Mouse (Mus musculus): ENCODE measurements around the gene Rec114. TPM values are rescaled to one million over a fixed set of nuclear protein-coding genes. Genes with fewer than 3 reads are reported as not detected.

Gene Rec114
- polyA plus RNA-seq, 1 experiment from 2014 or later: 1.6 TPM

DNA sequence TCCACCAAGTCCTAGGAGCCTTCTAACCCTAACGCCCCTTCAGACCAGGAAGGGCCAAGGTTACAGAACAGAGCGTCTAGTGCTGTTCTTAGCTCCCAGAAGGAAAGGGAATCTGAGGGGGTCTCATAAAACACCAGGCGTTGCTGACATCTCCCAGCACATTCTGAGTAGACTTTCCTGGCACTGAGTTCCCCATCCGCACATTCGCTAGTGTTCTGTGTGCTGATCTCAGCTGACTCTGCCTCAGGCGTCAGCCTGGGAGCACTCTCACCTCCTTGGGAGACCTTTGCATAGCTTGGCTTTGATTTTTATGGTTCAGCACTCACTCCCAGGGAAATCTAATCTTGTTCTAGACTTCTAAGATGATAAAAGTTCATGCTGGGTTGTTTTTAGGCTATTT, 68.4 kb downstream of the Rec114 start:
- Histone ChIP-seq H3K27ac (no peak overlapping the region), H3K4me2 (no peak overlapping the region), H3K36me3 (ENCODE audit: poor library complexity, severe bottlenecking) (no peaks in the 10 kb centered on the region), H3K4me3 (no peak overlapping the region), H3K9ac (no peak overlapping the region), H3K27me3 (no peaks in the 10 kb centered on the region), H3K4me1 (no peaks in the 10 kb centered on the region), H3K9me3 (replicated peaks) (no peaks in the 10 kb centered on the region)
- 70% methylated on average over 6 of the region's 6 CpGs for WGBS
- ATAC-seq: no peak

DNA sequence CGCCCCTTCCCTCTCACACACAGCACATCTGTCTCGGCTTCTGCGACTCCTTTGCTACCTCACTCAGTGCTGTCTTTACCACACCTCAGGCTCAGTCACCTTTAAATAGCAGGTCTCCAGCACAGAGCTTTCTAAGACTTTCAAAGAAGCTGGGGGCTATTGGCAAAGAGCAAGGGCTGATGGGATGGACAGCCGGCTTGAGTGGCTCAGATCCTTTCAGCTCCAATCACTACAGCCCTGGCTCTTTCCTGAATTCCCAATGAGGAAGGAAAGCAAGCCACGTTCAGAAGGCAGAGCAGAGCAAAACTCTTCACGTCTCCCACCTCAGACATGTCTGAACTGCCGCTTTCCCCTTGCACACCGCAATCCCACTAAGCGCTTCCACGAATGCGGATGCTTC, 69.0 kb downstream of the Rec114 start:
- Histone ChIP-seq H3K4me3 (no peak overlapping the region), H3K9me3 (replicated peaks) (no peaks in the 10 kb centered on the region), H3K36me3 (ENCODE audit: poor library complexity, severe bottlenecking) (no peaks in the 10 kb centered on the region), H3K4me1 (no peaks in the 10 kb centered on the region), H3K27ac (no peak overlapping the region), H3K4me2 (no peak overlapping the region), H3K27me3 (no peaks in the 10 kb centered on the region), H3K9ac (no peak overlapping the region)
- WGBS: 70% methylated on average over 11 of the region's 11 CpGs
- no peak for ATAC-seq

DNA sequence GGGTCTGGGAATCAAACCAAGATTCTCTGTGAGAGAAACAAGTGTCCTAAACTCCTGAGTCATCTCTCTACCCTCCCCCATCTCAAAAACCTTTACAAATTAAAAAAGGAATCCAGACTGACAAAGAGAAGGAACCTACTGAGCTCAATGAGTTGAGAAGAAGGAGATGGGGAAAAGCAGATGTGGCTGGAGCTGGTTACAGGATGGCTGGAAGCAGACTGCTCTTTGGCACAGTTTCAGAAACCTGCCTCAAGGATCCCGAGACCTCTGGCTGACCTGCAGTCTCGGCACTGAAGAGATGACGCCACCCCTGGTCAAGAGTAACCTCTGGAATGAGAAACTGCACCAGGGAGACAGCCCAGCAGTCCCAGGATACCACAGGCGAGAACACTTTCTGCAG, 71.3 kb downstream of the Rec114 start:
- Histone ChIP-seq H3K27ac (no peak overlapping the region), H3K9ac (no peak overlapping the region), H3K4me2 (no peak overlapping the region), H3K27me3 (no peaks in the 10 kb centered on the region), H3K4me1 (peaks cover 4% of the 10 kb centered on the region; the same call in 1 of the 2 replicates), H3K9me3 (replicated peaks) (no peaks in the 10 kb centered on the region), H3K4me3 (no peak overlapping the region), H3K36me3 (ENCODE audit: poor library complexity, severe bottlenecking) (no peaks in the 10 kb centered on the region)
- no peak for ATAC-seq
- WGBS: 64% methylated on average over 4 of the region's 4 CpGs

- Histone ChIP-seq H3K9ac (no peak overlapping the region), H3K36me3 (ENCODE audit: poor library complexity, severe bottlenecking) (no peaks in the 10 kb centered on the region), H3K27ac (no peak overlapping the region), H3K4me1 (peaks cover 4% of the 10 kb centered on the region; the same call in 1 of the 2 replicates), H3K4me2 (no peak overlapping the region), H3K9me3 (replicated peaks) (no peaks in the 10 kb centered on the region), H3K4me3 (no peak overlapping the region), H3K27me3 (no peaks in the 10 kb centered on the region)
- WGBS: 98% methylated on average over 6 of the region's 6 CpGs
- ATAC-seq: no peak
These were observed 73.9 kb downstream of the Rec114 start for GRCm38 (mm10) chr9:58669819-58670218.

- no peaks in the 10 kb centered on the region for H3K9me3 ChIP-seq (replicated peaks)
- no peak overlapping the region for H3K27ac ChIP-seq
- no peaks in the 10 kb centered on the region for H3K36me3 ChIP-seq (ENCODE audit: poor library complexity, severe bottlenecking)
- no peak overlapping the region for H3K4me2 ChIP-seq
- 60% methylated on average over 3 of the region's 3 CpGs for WGBS
- no peak overlapping the region for H3K9ac ChIP-seq
- H3K4me1 ChIP-seq: peaks cover 4% of the 10 kb centered on the region; the same call in 1 of the 2 replicates
- no peak overlapping the region for H3K4me3 ChIP-seq
- H3K27me3 ChIP-seq: no peaks in the 10 kb centered on the region
- no peak for ATAC-seq
These were observed 74.7 kb downstream of the Rec114 start for GRCm38 (mm10) chr9:58669071-58669470.

- H3K27ac ChIP-seq: no peak overlapping the region
- H3K9ac ChIP-seq: no peak overlapping the region
- H3K9me3 ChIP-seq (replicated peaks): no peaks in the 10 kb centered on the region
- H3K4me1 ChIP-seq: peaks cover 4% of the 10 kb centered on the region; the same call in 1 of the 2 replicates
- no peak overlapping the region for H3K4me3 ChIP-seq
- H3K36me3 ChIP-seq (ENCODE audit: poor library complexity, severe bottlenecking): no peaks in the 10 kb centered on the region
- H3K27me3 ChIP-seq: no peaks in the 10 kb centered on the region
- no peak for ATAC-seq
- no peak overlapping the region for H3K4me2 ChIP-seq
- 94% methylated on average over 3 of the region's 3 CpGs for WGBS
These were observed 75.6 kb downstream of the Rec114 start for GRCm38 (mm10) chr9:58668171-58668570.

DNA sequence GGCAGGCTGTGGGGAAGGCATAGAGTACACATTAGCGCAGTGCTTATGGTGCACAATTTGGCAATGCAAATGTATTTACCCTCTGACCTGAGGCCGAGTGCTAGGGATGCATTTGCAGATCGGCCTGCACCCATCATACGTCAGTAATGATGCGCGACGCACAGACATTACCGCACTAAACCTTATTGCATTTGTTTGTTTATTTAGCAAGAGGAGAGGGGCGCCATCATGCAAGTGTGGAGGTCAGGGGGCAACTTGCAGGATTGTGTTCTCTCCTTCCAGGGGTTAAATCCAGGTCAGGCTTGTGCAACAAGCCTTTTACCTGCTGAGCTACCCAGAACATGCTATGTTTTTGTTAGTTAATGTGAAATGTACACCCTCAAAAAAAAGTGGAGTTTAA, 76.5 kb downstream of the Rec114 start:
- Histone ChIP-seq H3K36me3 (ENCODE audit: poor library complexity, severe bottlenecking) (peaks cover 4% of the 10 kb centered on the region), H3K27ac (no peak overlapping the region), H3K4me2 (no peak overlapping the region), H3K4me3 (no peak overlapping the region), H3K9ac (no peak overlapping the region), H3K4me1 (peaks cover 4% of the 10 kb centered on the region; the same call in 1 of the 2 replicates), H3K27me3 (no peaks in the 10 kb centered on the region), H3K9me3 (replicated peaks) (no peaks in the 10 kb centered on the region)
- ATAC-seq: no peak
- WGBS: 82% methylated on average over 9 of the region's 9 CpGs

- Histone ChIP-seq H3K4me1 (peaks cover 4% of the 10 kb centered on the region; the same call in 1 of the 2 replicates), H3K9ac (no peak overlapping the region), H3K36me3 (ENCODE audit: poor library complexity, severe bottlenecking) (peaks cover 10% of the 10 kb centered on the region), H3K27ac (no peak overlapping the region), H3K4me3 (no peak overlapping the region), H3K9me3 (replicated peaks) (no peaks in the 10 kb centered on the region), H3K4me2 (no peak overlapping the region), H3K27me3 (no peaks in the 10 kb centered on the region)
- no peak for ATAC-seq
- 54% methylated on average over 9 of the region's 9 CpGs for WGBS
These were observed 77.6 kb downstream of the Rec114 start for GRCm38 (mm10) chr9:58666191-58666590.

DNA sequence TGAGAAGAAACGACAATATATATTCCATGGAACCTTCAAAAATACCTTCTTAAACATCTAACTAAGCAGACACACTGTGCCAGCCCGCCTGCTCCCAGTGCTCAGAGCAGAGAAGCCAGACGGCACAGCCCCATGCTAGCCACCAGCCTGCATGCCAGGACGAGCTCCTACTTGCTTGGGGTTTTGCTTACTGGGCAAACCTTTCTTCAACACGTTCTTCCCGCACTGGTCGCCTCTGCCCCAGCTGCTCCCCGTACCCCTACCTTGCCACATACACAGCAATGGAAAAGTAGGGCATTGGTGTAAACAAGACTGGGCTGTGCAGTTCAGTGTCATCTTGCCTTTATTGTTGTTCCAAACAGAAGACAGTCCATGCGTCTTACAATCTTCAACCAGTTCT, 78.3 kb downstream of the Rec114 start:
- Histone ChIP-seq H3K4me3 (no peak overlapping the region), H3K36me3 (ENCODE audit: poor library complexity, severe bottlenecking) (peaks cover 10% of the 10 kb centered on the region), H3K4me2 (no peak overlapping the region), H3K27ac (no peak overlapping the region), H3K4me1 (peaks cover 4% of the 10 kb centered on the region; the same call in 1 of the 2 replicates), H3K9ac (no peak overlapping the region), H3K27me3 (no peaks in the 10 kb centered on the region), H3K9me3 (replicated peaks) (no peaks in the 10 kb centered on the region)
- 87% methylated on average over 9 of the region's 9 CpGs for WGBS
- no peak for ATAC-seq

GRCm38 (mm10) chr9:58662791-58663190, 81.0 kb downstream of the Rec114 start:
- Histone ChIP-seq H3K4me3 (no peak overlapping the region), H3K9ac (no peak overlapping the region), H3K27me3 (no peaks in the 10 kb centered on the region), H3K9me3 (replicated peaks) (no peaks in the 10 kb centered on the region), H3K27ac (no peak overlapping the region), H3K4me2 (no peak overlapping the region), H3K4me1 (no peaks in the 10 kb centered on the region), H3K36me3 (ENCODE audit: poor library complexity, severe bottlenecking) (peaks cover 16% of the 10 kb centered on the region)
- ATAC-seq: no peak
- 96% methylated on average over 3 of the region's 3 CpGs for WGBS

GRCm38 (mm10) chr9:58662007-58662406, 81.8 kb downstream of the Rec114 start:
- WGBS: 86% methylated on average over 4 of the region's 4 CpGs

DNA sequence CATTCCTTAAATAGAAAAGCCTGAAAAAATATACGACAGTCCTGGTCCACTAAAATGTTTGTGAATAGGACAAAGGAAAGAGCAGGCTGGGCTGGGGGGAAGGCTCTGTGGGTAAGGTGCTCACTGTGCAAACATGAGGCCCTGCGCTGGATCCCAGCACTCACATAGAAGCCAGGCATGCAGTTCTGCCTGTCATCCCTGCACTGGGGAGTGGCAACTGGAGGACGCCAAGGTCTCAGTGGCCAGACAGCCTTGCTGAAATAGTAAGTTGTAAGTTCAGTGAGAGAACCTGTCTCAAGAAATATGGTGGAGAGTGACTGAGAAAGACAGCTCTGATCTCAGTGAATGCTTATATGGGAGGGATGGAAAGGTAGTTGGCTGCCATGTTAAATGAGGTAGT, 83.1 kb downstream of the Rec114 start:
- H3K27me3 ChIP-seq: no peaks in the 10 kb centered on the region
- no peak overlapping the region for H3K9ac ChIP-seq
- no peaks in the 10 kb centered on the region for H3K4me1 ChIP-seq
- ATAC-seq: no peak
- no peak overlapping the region for H3K4me2 ChIP-seq
- H3K36me3 ChIP-seq (ENCODE audit: poor library complexity, severe bottlenecking): peaks cover 27% of the 10 kb centered on the region
- no peak overlapping the region for H3K4me3 ChIP-seq
- 92% methylated on average over 3 of the region's 3 CpGs for WGBS
- H3K9me3 ChIP-seq (replicated peaks): no peaks in the 10 kb centered on the region
- no peak overlapping the region for H3K27ac ChIP-seq

More at GRCm38 (mm10) chr9:58662007-58662406, 81.8 kb downstream of the Rec114 start:
- Histone ChIP-seq H3K4me3 (no peak overlapping the region), H3K9me3 (replicated peaks) (no peaks in the 10 kb centered on the region), H3K4me1 (no peaks in the 10 kb centered on the region), H3K27me3 (no peaks in the 10 kb centered on the region), H3K4me2 (no peak overlapping the region), H3K36me3 (ENCODE audit: poor library complexity, severe bottlenecking) (peaks cover 23% of the 10 kb centered on the region), H3K9ac (no peak overlapping the region), H3K27ac (no peak overlapping the region)
- ATAC-seq: no peak

DNA sequence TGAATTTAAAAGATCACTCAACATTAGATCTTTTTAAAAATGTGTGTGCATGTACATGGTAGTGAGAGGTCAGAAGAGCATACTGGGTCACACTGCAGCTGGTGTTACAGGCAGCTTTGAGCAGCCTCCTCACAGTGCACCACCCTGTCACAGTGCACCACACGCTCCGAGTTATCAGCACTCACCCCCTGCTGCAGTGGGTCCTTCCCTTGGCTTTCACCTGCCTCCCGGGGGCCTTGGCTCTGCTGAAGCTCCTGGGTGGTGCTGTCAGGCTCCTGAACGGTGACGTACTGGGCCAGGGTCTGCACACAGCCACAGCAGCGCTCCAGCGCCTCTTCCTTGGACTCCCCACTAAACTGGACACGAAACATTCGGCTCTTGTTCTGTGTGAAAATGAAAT, 83.8 kb downstream of the Rec114 start:
- H3K4me3 ChIP-seq: no peak overlapping the region
- H3K4me2 ChIP-seq: no peak overlapping the region
- H3K36me3 ChIP-seq (ENCODE audit: poor library complexity, severe bottlenecking): peaks cover 27% of the 10 kb centered on the region
- no peaks in the 10 kb centered on the region for H3K9me3 ChIP-seq (replicated peaks)
- H3K27me3 ChIP-seq: no peaks in the 10 kb centered on the region
- H3K4me1 ChIP-seq: no peaks in the 10 kb centered on the region
- H3K27ac ChIP-seq: no peak overlapping the region
- 92% methylated on average over 9 of the region's 9 CpGs for WGBS
- no peak for ATAC-seq
- H3K9ac ChIP-seq: no peak overlapping the region

Data from forebrain, embryonic 13.5 days (tissue).